Mouse (Mus musculus) ovary, postnatal 10 days (tissue): ENCODE data around the gene Pfdn4.

ENCODE experiments used
- DNase-seq: peaks from one replicate; pipeline ENCODE4 v3.0.0; 2022; ENCODE audit warnings: low spot score

Gene Pfdn4

GRCm38 (mm10) chr2:170497091-170497566 is 901 bp downstream of the Pfdn4 start, which contains the start of gene Cyp24a1:
TSS of gene Cyp24a1 (minus strand) at chr2:170497145.
- no peak for DNase-seq

- DNase-seq, result no peak
Observed at GRCm38 (mm10) chr2:170498011-170498410, 1.8 kb downstream of the Pfdn4 start.

- no peak for DNase-seq
Observed at GRCm38 (mm10) chr2:170503343-170503742, 7.1 kb downstream of the Pfdn4 start.

- no peak for DNase-seq
Observed at GRCm38 (mm10) chr2:170503983-170504382, 7.8 kb downstream of the Pfdn4 start.

- DNase-seq, result peak; percentile 52
Observed at GRCm38 (mm10) chr2:170507734-170508133, 11.5 kb downstream of the Pfdn4 start.

GRCm38 (mm10) chr2:170508821-170509220 is 12.6 kb downstream of the Pfdn4 start:
- DNase-seq, result peak; percentile 75

GRCm38 (mm10) chr2:170511073-170511891 is 15.1 kb downstream of the Pfdn4 start:
- peak; percentile 86 for DNase-seq

GRCm38 (mm10) chr2:170513756-170514155 is 17.5 kb downstream of the Pfdn4 start:
- DNase-seq, result no peak

- no peak for DNase-seq
Observed at GRCm38 (mm10) chr2:170520321-170520971, 24.2 kb downstream of the Pfdn4 start.

GRCm38 (mm10) chr2:170526513-170526912 is 30.3 kb downstream of the Pfdn4 start:
- DNase-seq, result no peak

GRCm38 (mm10) chr2:170528061-170528460 is 31.8 kb downstream of the Pfdn4 start:
- no peak for DNase-seq

- no peak for DNase-seq
Observed at GRCm38 (mm10) chr2:170529766-170530165, 33.5 kb downstream of the Pfdn4 start.

GRCm38 (mm10) chr2:170530256-170530655 is 34.0 kb downstream of the Pfdn4 start:
- no peak for DNase-seq

GRCm38 (mm10) chr2:170534116-170534802 is 38.0 kb downstream of the Pfdn4 start:
- no peak for DNase-seq

GRCm38 (mm10) chr2:170534803-170535174 is 38.6 kb downstream of the Pfdn4 start:
- no peak for DNase-seq

GRCm38 (mm10) chr2:170535841-170536240 is 39.6 kb downstream of the Pfdn4 start:
- no peak for DNase-seq

GRCm38 (mm10) chr2:170539211-170539610 is 43.0 kb downstream of the Pfdn4 start:
- no peak for DNase-seq

GRCm38 (mm10) chr2:170543625-170544024 is 47.4 kb downstream of the Pfdn4 start:
- no peak for DNase-seq

GRCm38 (mm10) chr2:170544159-170544558 is 47.9 kb downstream of the Pfdn4 start:
- no peak for DNase-seq

GRCm38 (mm10) chr2:170544950-170545349 is 48.7 kb downstream of the Pfdn4 start:
- no peak for DNase-seq

GRCm38 (mm10) chr2:170545745-170546144 is 49.5 kb downstream of the Pfdn4 start:
- no peak for DNase-seq

GRCm38 (mm10) chr2:170547526-170547925 is 51.3 kb downstream of the Pfdn4 start:
- DNase-seq, result no peak

- DNase-seq, result no peak
Observed at GRCm38 (mm10) chr2:170548046-170548445, 51.8 kb downstream of the Pfdn4 start.
